Mouse (Mus musculus) gastrocnemius, postnatal 36 days (tissue): Measurements from ENCODE around the gene Olfr1250. TPM values are rescaled to one million over a fixed set of nuclear protein-coding genes. Genes with fewer than 3 reads are reported as not detected.
"Not testable (repeated sequence)": the region's sequence is repeated elsewhere in the genome, so short reads cannot be mapped to it uniquely, and the experiment has no call there.

Experiments
- DNase-seq, 2 experiments: peaks; one replicate each; pipeline ENCODE4 v3.0.0; 2022
- intact Hi-C: fragments of 180-260 bp; cut with DNase I; formaldehyde crosslinking; loops from one replicate; pipeline ENCODE4 v1.15.1; 2025
- long read RNA-seq, 2 experiments: library from polyadenylated mRNA; stranded (forward); transcript quantifications; one replicate each; pipeline ENCODE4 v2.0.0; 2021
- total RNA-seq, 2 experiments: library from RNA; stranded (reverse); gene quantifications; 2 replicates each; pipeline ENCODE4 v1.2.3; 2021

The Olfr1250 gene
- total RNA-seq = not detected
- long read RNA-seq, experiment 1 = 0 reads
- long read RNA-seq, experiment 2 = 0 reads

- DNase-seq = no peak
- intact Hi-C loops = no loop called here
These were observed at the start of gene Olfr1250 for GRCm38 (mm10) chr2:89661367-89661766. TSS of gene Olfr1250 (minus strand) at chr2:89661467.

DNA sequence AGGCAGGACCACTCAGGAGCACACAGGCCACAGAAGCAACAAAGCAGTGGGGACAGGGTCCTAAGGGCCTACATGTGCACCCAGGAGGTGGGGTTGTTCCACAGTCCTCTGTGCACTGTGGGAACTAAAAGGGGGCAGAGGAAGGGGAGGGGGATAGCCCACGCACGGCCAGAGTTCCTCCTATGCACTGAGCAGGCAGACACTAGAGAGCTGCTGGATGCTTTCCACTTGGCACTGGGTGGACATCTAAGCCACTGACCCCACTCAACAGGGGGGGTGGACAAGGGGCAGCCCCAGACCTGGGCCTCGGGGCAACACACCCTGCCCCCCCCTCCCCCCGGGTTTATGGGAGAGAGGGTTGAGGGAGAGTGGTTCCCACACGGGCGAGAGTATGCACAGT lies 30.7 kb upstream of the Olfr1250 start:
- DNase-seq = no peak
- intact Hi-C loops = no loop called here

DNA sequence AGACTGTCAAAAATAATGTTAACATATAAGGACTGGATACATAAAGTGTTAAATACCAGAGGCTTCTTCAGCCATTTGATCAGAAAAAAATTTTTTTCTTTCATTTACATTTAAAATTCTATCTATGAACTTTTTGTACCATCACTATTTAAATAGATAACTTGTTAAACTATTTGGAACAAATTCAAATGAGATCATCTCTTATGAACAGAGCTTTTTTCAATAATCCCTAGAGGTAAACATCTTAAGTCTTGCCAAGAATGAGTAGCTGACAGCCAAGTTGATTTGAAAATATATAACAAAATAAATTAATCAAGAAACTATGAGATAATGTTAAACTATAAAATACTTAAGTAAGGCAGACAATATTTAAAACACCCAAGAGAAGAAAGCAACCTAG lies 10.6 kb upstream of the Olfr1250 start, which contains the start of gene Olfr1251:
TSS of gene Olfr1251 (minus strand) at position 101 of the 400 bp plus-strand sequence.
- no peak for DNase-seq
- intact Hi-C loops = no loop called here

- DNase-seq = no peak
- intact Hi-C loops = no loop called here
These were observed 26.4 kb downstream of the Olfr1250 start, which contains the start of gene Olfr1249 for GRCm38 (mm10) chr2:89634883-89635282. TSS of gene Olfr1249 (minus strand) at chr2:89634983.

GRCm38 (mm10) chr2:89618145-89618544 lies 43.1 kb downstream of the Olfr1250 start, which contains the start of gene Olfr1248:
TSS of gene Olfr1248 (minus strand) at chr2:89618245.
- DNase-seq, intact Hi-C loops: not testable (repeated sequence)

DNA sequence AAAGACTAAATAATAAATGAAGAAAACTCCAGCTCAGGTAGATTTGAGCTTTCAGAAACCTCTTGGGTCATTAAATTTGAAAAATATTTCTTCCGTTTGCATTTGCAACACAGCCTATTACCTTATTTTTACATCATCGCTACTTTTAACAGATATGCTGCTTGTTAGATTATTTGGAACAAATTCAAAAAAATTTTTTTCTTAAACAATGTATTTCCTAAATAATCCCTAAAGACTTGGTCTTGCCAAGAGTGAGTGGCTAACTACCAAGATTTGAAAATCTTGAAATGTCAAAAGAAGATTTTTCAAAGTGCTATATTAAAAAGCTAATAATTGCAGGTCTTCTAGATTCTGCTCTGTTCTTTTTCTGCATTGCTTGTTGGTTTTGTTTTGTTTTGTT lies 47.2 kb downstream of the Olfr1250 start, which contains the start of gene Olfr1247:
TSS of gene Olfr1247 (minus strand) at position 101 of the 400 bp plus-strand sequence.
- intact Hi-C loops = no loop called here
- no peak for DNase-seq

Other genes starting within 250 kb of the Olfr1250 start
- not detected for gene Olfr1239, start 241.1 kb downstream of the Olfr1250 start, total RNA-seq
- not detected for gene Olfr1240, start 218.5 kb downstream of the Olfr1250 start, total RNA-seq
- gene Olfr1241, start 174.3 kb downstream of the Olfr1250 start, total RNA-seq = not detected
- not detected for gene Olfr1242, start 163.1 kb downstream of the Olfr1250 start, total RNA-seq
- gene Olfr1243, start 130.0 kb downstream of the Olfr1250 start, total RNA-seq = not detected
- gene Olfr1245, start 83.0 kb downstream of the Olfr1250 start, total RNA-seq = not detected
- gene Olfr1246, start 68.3 kb downstream of the Olfr1250 start, total RNA-seq = not detected
- under 1 TPM in 1 of 2 experiments, not detected in 1; 0.05 TPM for gene Olfr1247, start 47.3 kb downstream of the Olfr1250 start, total RNA-seq
- gene Olfr1248, start 43.2 kb downstream of the Olfr1250 start, total RNA-seq = not detected
- gene Olfr1249, start 26.5 kb downstream of the Olfr1250 start, total RNA-seq = not detected
- not detected for gene Olfr1251, start 10.5 kb upstream of the Olfr1250 start, total RNA-seq
- not detected for gene Olfr1252, start 63.5 kb upstream of the Olfr1250 start, total RNA-seq
- not detected for gene Olfr1253, start 95.6 kb upstream of the Olfr1250 start, total RNA-seq
- not detected for gene Olfr1254, start 132.2 kb upstream of the Olfr1250 start, total RNA-seq
- gene Olfr1255, start 150.6 kb upstream of the Olfr1250 start, total RNA-seq = not detected
- gene Olfr1256, start 180.1 kb upstream of the Olfr1250 start, total RNA-seq = not detected
- gene Olfr48, start 186.7 kb upstream of the Olfr1250 start, total RNA-seq = not detected
- gene Olfr1257, start 217.0 kb upstream of the Olfr1250 start, total RNA-seq = not detected